Mouse (Mus musculus) adrenal gland (tissue): ENCODE results near the gene Homer2.

Experiments used
- intact Hi-C: fragments of 180-260 bp; cut with DNase I; formaldehyde crosslinking; loops from one replicate; pipeline ENCODE4 v1.15.1; 2025

Homer2 gene

GRCm38 (mm10) chr7:81653988-81654387 lies 53.3 kb downstream of the Homer2 start:
- intact Hi-C loops: no loop called here

- intact Hi-C loops: no loop called here
Observed at GRCm38 (mm10) chr7:81652296-81652695, 55.0 kb downstream of the Homer2 start.

- intact Hi-C loops: no loop called here
Observed at GRCm38 (mm10) chr7:81651284-81651683, 56.0 kb downstream of the Homer2 start.

- intact Hi-C loops: no loop called here
Observed at GRCm38 (mm10) chr7:81649270-81649669, 58.1 kb downstream of the Homer2 start.

GRCm38 (mm10) chr7:81647959-81648358 lies 59.4 kb downstream of the Homer2 start:
- intact Hi-C loops: no loop called here

GRCm38 (mm10) chr7:81644551-81645235 lies 62.6 kb downstream of the Homer2 start:
- intact Hi-C loops: no loop called here

DNA sequence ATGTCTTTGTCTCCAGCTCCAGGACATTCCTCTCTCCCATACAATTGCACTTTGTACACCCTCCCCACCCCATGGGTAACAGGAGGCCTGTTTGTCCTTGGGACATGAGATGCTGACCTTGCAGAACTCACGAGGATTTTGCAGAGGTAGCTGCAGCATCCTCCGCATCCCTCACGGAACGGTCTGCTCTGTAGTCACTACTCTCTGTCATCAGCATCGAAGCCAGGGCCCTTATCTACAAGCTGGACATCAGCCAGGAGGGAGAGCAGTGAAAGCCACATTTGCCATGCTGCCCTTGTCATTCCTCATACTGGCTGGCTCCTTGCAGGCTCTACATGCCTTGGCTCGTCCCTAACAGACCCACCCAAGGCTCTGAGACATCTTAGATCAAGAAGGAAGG lies 66.2 kb downstream of the Homer2 start:
- intact Hi-C loops: no loop called here

GRCm38 (mm10) chr7:81632586-81632985 lies 74.7 kb downstream of the Homer2 start:
- intact Hi-C loops: no loop called here

- intact Hi-C loops: no loop called here
Observed at GRCm38 (mm10) chr7:81631261-81631660, 76.1 kb downstream of the Homer2 start.

DNA sequence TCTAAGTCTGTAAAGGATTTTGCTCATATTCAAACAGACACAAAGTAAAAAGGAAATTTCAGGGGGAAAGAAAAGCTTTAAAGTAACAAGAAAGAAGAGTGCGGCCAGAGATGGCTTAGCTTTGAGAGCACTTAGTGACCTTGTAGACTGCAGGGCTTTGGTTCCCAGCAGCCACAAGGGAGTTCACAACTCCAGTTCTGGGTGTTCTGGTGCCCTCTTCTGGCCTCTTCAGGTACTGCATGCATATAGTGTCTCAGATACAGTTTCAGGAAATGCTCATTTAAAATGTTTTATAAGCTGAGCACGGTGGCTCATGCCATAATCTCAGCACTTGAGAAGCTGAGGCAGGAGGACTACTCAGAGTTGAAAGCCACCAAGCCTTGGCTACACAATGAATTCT lies 80.9 kb downstream of the Homer2 start:
- intact Hi-C loops: no loop called here

DNA sequence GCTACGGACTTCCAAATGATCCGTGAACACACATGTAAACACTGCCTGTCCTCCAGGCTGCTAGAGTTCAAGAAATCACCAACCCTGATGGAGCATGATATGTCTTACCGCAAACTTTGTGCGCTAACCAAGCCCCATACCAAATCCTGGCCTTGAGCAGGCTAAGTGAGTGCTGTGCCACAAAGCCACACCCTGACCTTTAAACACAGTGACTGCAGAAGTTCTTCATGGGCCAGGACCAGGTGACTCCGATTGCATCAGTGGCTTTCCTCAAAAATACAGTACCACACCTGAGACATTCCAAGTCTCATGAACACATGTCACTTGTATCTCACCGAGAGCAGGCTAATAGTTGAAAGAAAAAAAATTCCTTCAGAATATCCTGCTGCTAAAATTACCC lies 83.6 kb downstream of the Homer2 start:
- intact Hi-C loops: no loop called here

DNA sequence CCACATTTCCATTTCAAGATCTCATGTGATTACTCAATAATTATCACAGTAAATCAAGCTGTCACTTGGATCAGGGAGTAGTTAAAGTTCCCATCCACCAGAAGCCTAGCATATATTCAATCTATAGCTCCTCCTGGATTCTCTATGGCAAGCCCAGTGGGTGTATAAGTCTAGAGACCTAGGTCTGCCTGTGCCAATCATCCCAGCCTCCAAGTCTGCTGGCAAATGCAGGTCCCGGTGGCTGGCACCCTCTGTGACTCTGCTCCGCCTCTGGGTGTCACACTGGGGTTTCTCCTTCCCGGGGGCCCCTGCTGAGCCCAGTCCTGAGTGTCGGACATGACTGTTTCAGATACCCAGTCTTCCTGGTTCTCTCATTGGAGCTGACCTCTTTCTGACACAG lies 84.5 kb downstream of the Homer2 start:
- intact Hi-C loops: no loop called here

DNA sequence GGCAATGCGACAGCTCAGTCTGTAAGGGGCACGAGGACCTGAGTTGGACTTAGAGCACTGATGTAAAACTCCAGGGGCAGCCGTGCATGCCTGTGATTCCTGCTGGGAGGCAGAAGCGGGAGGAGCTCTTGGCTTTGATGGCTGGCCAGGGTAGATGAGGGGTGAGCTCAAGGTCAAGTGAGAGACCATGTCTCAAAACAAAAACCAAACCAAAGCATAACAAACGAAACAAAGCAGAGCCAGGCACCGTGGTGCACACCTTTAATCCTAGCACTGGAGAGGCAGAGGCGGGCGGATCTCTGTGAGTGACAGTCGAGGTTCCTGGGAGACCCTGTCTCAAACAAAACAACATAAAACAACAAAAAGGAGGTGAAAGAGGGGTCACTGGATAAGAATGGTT lies 92.3 kb downstream of the Homer2 start:
- intact Hi-C loops: no loop called here

- intact Hi-C loops: no loop called here
Observed at GRCm38 (mm10) chr7:81612856-81613635, 94.3 kb downstream of the Homer2 start.

GRCm38 (mm10) chr7:81610125-81610524 lies 97.2 kb downstream of the Homer2 start:
- intact Hi-C loops: no loop called here

- intact Hi-C loops: loop anchor here (10.0 kb wide), 1 partner anchor 138 kb away; no protein-coding TSS in a partner anchor
Observed at GRCm38 (mm10) chr7:81606452-81606851, 100.9 kb downstream of the Homer2 start.

GRCm38 (mm10) chr7:81605489-81605888 lies 101.8 kb downstream of the Homer2 start:
- intact Hi-C loops: loop anchor here (10.0 kb wide), 1 partner anchor 139 kb away; no protein-coding TSS in a partner anchor

DNA sequence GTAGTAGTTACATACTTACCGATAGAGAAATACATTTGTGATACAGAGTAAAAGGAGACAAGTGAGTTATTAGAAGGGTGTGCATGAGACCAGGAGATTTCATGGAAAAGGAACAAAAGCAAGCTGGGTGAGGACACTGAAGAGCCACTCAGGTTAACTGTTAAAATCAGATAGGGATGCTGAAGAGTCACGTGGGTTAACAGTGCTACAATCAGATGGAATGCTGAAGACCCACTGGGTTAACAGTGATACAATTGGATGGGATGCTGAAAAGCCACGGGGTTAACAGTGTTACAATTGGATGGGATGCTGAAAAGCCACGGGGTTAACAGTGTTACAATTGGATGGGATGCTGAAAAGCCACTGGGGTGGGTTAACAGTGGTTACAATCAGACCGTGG lies 102.3 kb downstream of the Homer2 start:
- intact Hi-C loops: loop anchor here (10.0 kb wide), 1 partner anchor 140 kb away; no protein-coding TSS in a partner anchor

- intact Hi-C loops: loop anchor here (10.0 kb wide), 1 partner anchor 145 kb away; no protein-coding TSS in a partner anchor
Observed at GRCm38 (mm10) chr7:81599379-81600280, 107.7 kb downstream of the Homer2 start.

GRCm38 (mm10) chr7:81597660-81598059 lies 109.7 kb downstream of the Homer2 start:
- intact Hi-C loops: no loop called here

DNA sequence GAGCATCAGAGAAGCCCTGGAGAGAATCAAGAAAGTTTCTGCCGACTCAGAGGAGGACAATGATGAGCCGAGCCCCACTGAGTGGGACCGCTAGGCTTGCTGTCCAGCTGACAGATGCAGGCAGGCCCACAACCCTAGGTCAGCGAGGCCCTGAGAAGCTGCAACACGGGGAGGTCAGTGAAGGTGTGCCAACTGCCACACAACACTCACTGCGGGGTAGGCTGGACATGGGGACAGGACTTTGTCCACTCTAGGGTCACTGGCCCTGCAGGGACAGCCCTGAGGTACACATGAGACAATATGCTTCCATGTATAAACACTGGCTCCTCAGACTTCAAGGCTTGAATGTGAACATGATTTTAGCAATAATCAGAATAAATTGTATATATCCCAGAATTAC lies 111.2 kb downstream of the Homer2 start:
- intact Hi-C loops: no loop called here

GRCm38 (mm10) chr7:81595056-81595455 lies 112.3 kb downstream of the Homer2 start:
- intact Hi-C loops: no loop called here
